Mouse (Mus musculus): Measurements from ENCODE around the gene Mgat4d.
A peak's percentile ranks its signal among the peaks of the same experiment; 100 is the strongest.

DNA sequence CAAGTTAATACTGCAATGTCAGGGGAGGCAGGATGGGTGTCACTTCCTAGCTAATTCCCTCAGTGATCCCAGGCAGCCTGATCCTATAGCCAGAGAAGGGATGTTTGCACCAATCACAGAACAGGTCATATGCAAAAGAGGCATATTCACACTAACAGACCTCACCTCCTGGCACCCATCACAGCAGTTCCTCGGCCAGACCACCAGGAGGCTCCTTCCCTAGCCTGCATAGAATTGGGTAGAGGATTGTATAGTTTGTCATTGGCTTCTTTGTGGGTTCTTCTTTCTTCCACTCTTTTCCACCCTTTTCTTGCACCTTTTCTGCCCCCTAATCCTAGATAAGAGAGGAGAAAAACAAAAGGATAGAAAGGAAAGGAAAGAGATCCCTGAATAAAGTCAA is 48.1 kb upstream of the Mgat4d start:
- TF ChIP-seq CTCF (IDR thresholded peaks at IDR 0.05; ENCODE audit: low read depth) (peak; percentile 63), EP300 (optimal IDR thresholded peaks at IDR 0.05) (no peak)

Data from stomach, postnatal 0 days (tissue).